Mouse (Mus musculus): ENCODE results near the gene Anks6. TPM values are rescaled to one million over a fixed set of nuclear protein-coding genes. Genes with fewer than 3 reads are reported as not detected.

Anks6 gene
- polyA plus RNA-seq (2014; fragmentation: Illumina TruSeq; extraction: RNeasy Lipid Tissue Mini Kit (QIAGEN cat#74804); ENCODE audit: low read depth, low replicate concordance) = not detected

DNA sequence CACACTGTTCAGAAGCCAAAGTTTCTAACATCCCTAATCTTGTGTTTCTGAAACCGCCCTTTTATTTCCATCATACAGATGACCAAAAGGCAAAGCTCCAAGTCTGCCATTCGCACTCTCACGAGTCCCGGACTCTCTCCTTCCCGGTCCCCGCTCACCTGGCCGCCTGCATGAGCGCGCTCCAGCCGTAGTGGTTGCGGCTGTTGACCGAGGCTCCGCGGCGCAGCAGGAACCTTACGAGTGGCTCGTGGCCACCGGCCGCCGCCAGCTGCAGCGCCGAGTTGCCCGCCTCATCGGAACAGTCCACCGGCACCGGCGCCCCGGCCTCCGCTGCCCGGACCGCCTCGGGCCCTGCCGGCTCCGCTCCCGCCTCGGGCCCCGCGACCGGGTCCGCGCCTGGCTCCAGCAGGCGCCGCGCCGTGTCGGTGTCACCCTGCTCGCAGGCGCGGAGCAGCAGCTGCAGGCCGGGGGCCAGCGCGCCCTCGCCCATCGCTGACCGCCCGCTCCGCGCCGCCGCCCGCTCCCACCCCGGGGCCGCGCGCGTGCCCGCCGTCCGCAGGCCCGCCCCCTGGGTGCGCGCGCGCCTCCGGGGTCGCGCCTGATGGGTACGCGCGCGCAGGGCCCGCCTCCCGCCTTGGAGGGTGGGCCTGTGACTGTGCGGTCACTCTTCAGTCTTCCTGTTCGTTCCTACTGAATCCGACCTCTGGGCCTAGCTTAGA lies at the start of gene Anks6:
Gene Anks6 (minus strand): TSS at position 637 of the 719 bp plus-strand sequence.

DNA sequence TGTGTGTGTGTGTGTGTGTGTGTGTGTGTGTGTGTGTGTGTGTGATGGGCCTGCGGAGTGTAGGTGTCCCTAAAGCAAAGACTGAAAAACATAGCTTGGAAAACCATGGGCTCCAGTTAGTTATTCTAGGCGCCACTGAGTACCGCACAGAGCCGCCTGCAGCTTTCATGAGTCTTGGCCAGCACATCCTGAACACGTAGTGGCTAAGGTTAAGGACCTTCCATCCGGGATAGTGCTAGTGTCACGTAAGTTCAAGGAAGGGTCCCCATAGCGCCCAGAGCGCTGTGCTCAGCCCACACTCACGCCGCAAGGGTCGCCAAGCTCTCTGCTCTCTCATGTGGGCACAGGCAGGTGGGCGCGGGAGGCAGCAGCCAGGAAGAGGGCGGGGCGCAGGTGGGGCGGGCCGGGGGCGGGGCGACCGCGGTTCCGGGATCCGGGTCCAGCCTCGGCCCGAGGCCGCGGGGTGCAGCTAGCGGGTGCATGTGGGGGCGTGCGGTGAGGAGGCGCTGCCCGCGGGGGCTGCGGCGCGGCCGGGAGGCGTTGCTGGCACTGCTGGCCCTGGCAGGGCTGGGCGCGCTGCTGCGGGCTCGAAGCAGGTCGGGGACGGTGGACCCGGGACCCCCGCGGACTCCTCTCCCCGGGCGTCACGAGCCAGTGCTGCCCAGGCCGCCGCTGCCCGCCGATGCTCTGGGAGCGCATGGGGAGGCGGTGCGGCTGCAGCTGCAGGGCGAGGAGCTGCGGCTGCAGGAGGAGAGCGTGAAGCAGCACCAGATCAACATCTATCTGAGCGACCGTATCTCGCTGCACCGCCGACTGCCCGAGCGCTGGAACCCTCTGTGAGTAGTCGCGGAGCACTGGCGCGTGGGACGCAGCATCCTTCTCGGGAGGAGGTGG lies 34.5 kb upstream of the Anks6 start, which contains the start of gene Galnt12:
Gene Galnt12 (plus strand): TSS at position 417 of the 894 bp plus-strand sequence.

DNA sequence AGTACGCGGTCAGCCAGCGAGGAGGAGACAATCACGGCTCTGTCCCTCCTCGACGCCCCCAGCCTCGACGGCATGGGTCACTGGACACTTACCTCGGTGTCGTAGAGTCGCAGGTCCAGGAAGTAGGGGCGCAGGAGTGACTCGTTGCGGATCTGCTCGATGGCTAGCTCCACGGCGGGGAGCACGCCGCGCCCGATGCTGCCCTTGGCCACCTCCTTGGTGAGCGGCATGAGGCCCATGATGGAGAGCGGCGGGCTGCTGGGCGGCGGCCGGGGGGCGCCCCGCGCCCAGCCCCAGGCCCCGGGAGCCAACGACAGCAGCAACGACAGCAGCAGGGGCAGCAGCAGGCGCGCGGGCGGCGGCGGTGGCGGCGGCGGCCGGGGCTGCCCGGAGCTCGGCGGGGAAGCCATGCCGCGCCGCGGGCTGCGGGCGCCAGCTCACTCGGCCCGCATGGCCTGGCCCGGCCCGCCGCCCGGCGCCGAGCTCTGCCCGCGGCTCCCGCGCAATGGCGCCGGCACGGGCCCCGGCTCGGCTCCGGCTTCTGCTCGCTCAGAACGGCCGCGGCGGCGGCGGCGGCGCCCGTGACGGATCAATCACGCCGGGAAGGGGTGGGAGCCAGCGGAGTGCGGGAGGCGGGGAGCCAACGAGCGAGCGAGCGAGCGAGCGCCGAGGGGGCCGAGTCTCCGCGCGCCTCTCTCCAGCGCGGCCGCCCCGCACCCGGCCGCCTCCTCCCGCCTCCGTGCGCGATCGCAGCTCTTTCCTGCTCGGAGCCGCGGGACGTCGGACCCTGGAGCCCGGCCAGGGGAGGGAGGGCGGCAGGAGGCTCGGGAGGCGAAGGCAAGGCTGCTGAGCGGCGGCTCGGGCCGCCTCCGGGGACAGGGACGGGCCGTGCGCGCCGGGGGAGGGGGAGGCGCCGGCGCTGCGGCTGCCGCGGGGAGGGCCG lies 65.9 kb downstream of the Anks6 start, which contains the start of gene Gabbr2:
Gene Gabbr2 (minus strand): TSS at position 858 of the 943 bp plus-strand sequence.

Other genes with a start within 250 kb of the Anks6 start
- 0.06 TPM for gene Gabbr2, start 65.6 kb downstream of the Anks6 start, polyA plus RNA-seq (2014; fragmentation: Illumina TruSeq; extraction: RNeasy Lipid Tissue Mini Kit (QIAGEN cat#74804); ENCODE audit: low read depth, low replicate concordance)
- 63.5 TPM for gene Galnt12, start 34.5 kb upstream of the Anks6 start, polyA plus RNA-seq (2014; fragmentation: Illumina TruSeq; extraction: RNeasy Lipid Tissue Mini Kit (QIAGEN cat#74804); ENCODE audit: low read depth, low replicate concordance)
- gene Col15a1, start 150.7 kb upstream of the Anks6 start, polyA plus RNA-seq (2014; fragmentation: Illumina TruSeq; extraction: RNeasy Lipid Tissue Mini Kit (QIAGEN cat#74804); ENCODE audit: low read depth, low replicate concordance) = 26.8 TPM